In the genomic region with DNA sequence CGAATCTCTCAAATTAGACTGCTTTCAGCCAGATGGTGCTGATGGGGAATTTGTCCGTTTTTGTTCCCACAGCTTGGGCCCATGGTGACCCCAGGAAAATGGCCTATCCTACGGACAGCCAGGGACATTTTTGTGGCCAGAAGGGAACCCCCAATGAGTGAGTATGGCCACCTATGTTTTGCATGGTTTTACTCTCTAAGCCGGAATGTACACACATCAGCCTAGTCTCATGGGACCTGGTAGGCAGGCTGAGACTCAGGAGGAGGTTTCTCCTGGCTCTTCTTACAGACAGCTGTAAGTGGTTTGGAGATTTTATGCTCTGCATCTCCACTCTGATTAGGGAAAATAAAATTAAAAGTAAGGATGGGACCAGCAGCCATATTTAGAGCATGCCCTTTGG, we compare ENCODE assay signal across 12 mouse cellular contexts.
DNase-seq lines count a peak whose midpoint lies in the region; ATAC-seq and TF ChIP-seq lines count a peak whose summit lies in the region.
"Had no signal": no experiment of that assay in that cellular context is flagged by ENCODE, and none has a peak within 500 bp of the region (broad histone marks: within the 10 kb centered on the region; RNA-seq: fewer than 3 reads in every experiment).

No protein-coding gene starts in this region.

- TF ChIP-seq EP300 in heart, adult 2 months (IDR thresholded peaks at IDR 0.05; ENCODE audit: insufficient read depth, low read depth, low read length), result no peak

- 58% methylated on average over 4 of the region's 4 CpGs for WGBS in neural tube, embryonic 13.5 days
- 23% methylated on average over 4 of the region's 4 CpGs for WGBS in forebrain, embryonic 15.5 days
- WGBS in hindbrain, postnatal 0 days, result 25% methylated on average over 4 of the region's 4 CpGs
- WGBS in neural tube, embryonic 15.5 days, result 60% methylated on average over 4 of the region's 4 CpGs
- 57% methylated on average over 4 of the region's 4 CpGs for WGBS in heart, adult 2 months

- no peak overlapping the region for H3K4me3 ChIP-seq in neural tube, embryonic 13.5 days
- no peak overlapping the region for H3K4me3 ChIP-seq in forebrain, embryonic 15.5 days
- no peak overlapping the region for H3K4me3 ChIP-seq in hindbrain, postnatal 0 days (ENCODE audit: low read length)
- H3K4me3 ChIP-seq in neural tube, embryonic 15.5 days (replicated peaks), result no peak overlapping the region
- no peak overlapping the region for H3K4me3 ChIP-seq in heart, adult 2 months
- H3K4me3 ChIP-seq: liver, embryonic 13.5 days had no signal

- TF ChIP-seq CTCF in hindbrain, postnatal 0 days (IDR thresholded peaks at IDR 0.05; ENCODE audit: low read depth), result no peak
- no peak for TF ChIP-seq CTCF in heart, adult 2 months (IDR thresholded peaks at IDR 0.05)

- no peak for TF ChIP-seq POLR2A in heart, adult 2 months (IDR thresholded peaks at IDR 0.05; ENCODE audit: insufficient read depth, low read depth, low read length)

- no peaks in the 10 kb centered on the region; the same call in 1 of the 2 replicates for H3K4me1 ChIP-seq in neural tube, embryonic 13.5 days (replicated peaks)
- peaks cover 19% of the 10 kb centered on the region for H3K4me1 ChIP-seq in forebrain, embryonic 15.5 days
- H3K4me1 ChIP-seq in hindbrain, postnatal 0 days (ENCODE audit: insufficient read depth, low read length), result 0 out of 2 replicates have a peak, but pooled peaks cover 4% of the 10 kb centered on the region
- peaks cover 4% of the 10 kb centered on the region; the same call in 1 of the 2 replicates for H3K4me1 ChIP-seq in neural tube, embryonic 15.5 days
- no peaks in the 10 kb centered on the region for H3K4me1 ChIP-seq in heart, adult 2 months (ENCODE audit: control insufficient read depth, insufficient read depth, low read length)
- H3K4me1 ChIP-seq: liver, embryonic 13.5 days had no signal

- H3K27ac ChIP-seq in neural tube, embryonic 13.5 days (replicated peaks), result peak overlapping the region; percentile 20; the same call in 1 of the 2 replicates
- peak overlapping the region; percentile 62 for H3K27ac ChIP-seq in forebrain, embryonic 15.5 days (replicated peaks)
- 0 out of 2 replicates have a peak overlapping the region, but pooled peaks have one; percentile 45 for H3K27ac ChIP-seq in hindbrain, postnatal 0 days
- peak overlapping the region; percentile 13; the same call in 1 of the 2 replicates for H3K27ac ChIP-seq in neural tube, embryonic 15.5 days (replicated peaks)
- no peak overlapping the region for H3K27ac ChIP-seq in heart, adult 2 months
- H3K27ac ChIP-seq: liver, embryonic 13.5 days had no signal

- no peaks in the 10 kb centered on the region for H3K79me2 ChIP-seq in heart, adult 2 months (replicated peaks; ENCODE audit: control insufficient read depth, insufficient read depth, low read length)

- no peaks in the 10 kb centered on the region for H3K9me3 ChIP-seq in neural tube, embryonic 13.5 days
- H3K9me3 ChIP-seq in forebrain, embryonic 15.5 days, result no peaks in the 10 kb centered on the region
- no peaks in the 10 kb centered on the region for H3K9me3 ChIP-seq in hindbrain, postnatal 0 days (ENCODE audit: low read length)
- H3K9me3 ChIP-seq in neural tube, embryonic 15.5 days (replicated peaks), result no peaks in the 10 kb centered on the region
- H3K9me3 ChIP-seq: liver, embryonic 13.5 days had no signal

- DNase-seq in neural tube, embryonic 10.5 days (ENCODE audit: extremely low spot score, low spot score), result no peak
- peak; percentile 29 for DNase-seq in hindbrain, postnatal 0 days (ENCODE audit: low spot score)
- no peak for DNase-seq in frontal cortex, postnatal 14 days (ENCODE audit: low spot score in 2 of 2)
- DNase-seq in thymus, adult 18-20 months, result no peak
- no peak for DNase-seq in heart, adult 2 months
- DNase-seq: adrenal gland, postnatal 36 days; kidney, adult 8-10 months; liver, embryonic 13.5 days; right cerebral cortex, postnatal 14 days had no signal

- intact Hi-C loops in heart, adult 2 months (cut with DNase I), result loop anchor here (10.0 kb wide), 1 partner anchor 128 kb away; no protein-coding TSS in a partner anchor

- H3K27me3 ChIP-seq in neural tube, embryonic 13.5 days, result no peaks in the 10 kb centered on the region
- H3K27me3 ChIP-seq in forebrain, embryonic 15.5 days, result no peaks in the 10 kb centered on the region
- no peaks in the 10 kb centered on the region for H3K27me3 ChIP-seq in hindbrain, postnatal 0 days (ENCODE audit: insufficient read depth, low read length)
- no peaks in the 10 kb centered on the region for H3K27me3 ChIP-seq in neural tube, embryonic 15.5 days (replicated peaks)
- H3K27me3 ChIP-seq in heart, adult 2 months (ENCODE audit: control insufficient read depth, insufficient read depth, low read length), result no peaks in the 10 kb centered on the region
- H3K27me3 ChIP-seq: liver, embryonic 13.5 days had no signal

- H3K9ac ChIP-seq in neural tube, embryonic 13.5 days, result no peak overlapping the region
- H3K9ac ChIP-seq in forebrain, embryonic 15.5 days (replicated peaks), result no peak overlapping the region
- no peak overlapping the region for H3K9ac ChIP-seq in hindbrain, postnatal 0 days (replicated peaks; ENCODE audit: low read length)
- no peak overlapping the region for H3K9ac ChIP-seq in neural tube, embryonic 15.5 days (replicated peaks)
- H3K9ac ChIP-seq in heart, adult 2 months (ENCODE audit: low read depth, low read length), result no peak overlapping the region
- H3K9ac ChIP-seq: liver, embryonic 13.5 days had no signal

- H3K4me2 ChIP-seq in neural tube, embryonic 13.5 days, result no peak overlapping the region
- H3K4me2 ChIP-seq in forebrain, embryonic 15.5 days (replicated peaks), result 0 out of 2 replicates have a peak overlapping the region, but pooled peaks have one; percentile 10
- H3K4me2 ChIP-seq in hindbrain, postnatal 0 days (ENCODE audit: low read depth, low read length), result 0 out of 2 replicates have a peak overlapping the region, but pooled peaks have one; percentile 8
- H3K4me2 ChIP-seq in neural tube, embryonic 15.5 days, result no peak overlapping the region
- H3K4me2 ChIP-seq: liver, embryonic 13.5 days had no signal

- ATAC-seq in neural tube, embryonic 13.5 days (ENCODE audit: low read depth), result 0 out of 2 replicates have a peak, but pooled peaks have one; percentile 55
- peak; percentile 37 for ATAC-seq in forebrain, embryonic 15.5 days (replicated peaks)
- ATAC-seq in hindbrain, postnatal 0 days, result peak; percentile 18
- no peak for ATAC-seq in neural tube, embryonic 15.5 days (ENCODE audit: low FRiP score)

- H3K36me3 ChIP-seq in neural tube, embryonic 13.5 days, result no peaks in the 10 kb centered on the region
- no peaks in the 10 kb centered on the region for H3K36me3 ChIP-seq in forebrain, embryonic 15.5 days
- no peaks in the 10 kb centered on the region for H3K36me3 ChIP-seq in hindbrain, postnatal 0 days (ENCODE audit: insufficient read depth, low read length)
- H3K36me3 ChIP-seq in neural tube, embryonic 15.5 days, result no peaks in the 10 kb centered on the region
- H3K36me3 ChIP-seq in heart, adult 2 months (ENCODE audit: control insufficient read depth, insufficient read depth, low read length), result no peaks in the 10 kb centered on the region
- H3K36me3 ChIP-seq: liver, embryonic 13.5 days had no signal

Comparison
In these comparisons a context has a peak if more than half of its experiments do, and no peak if none do; other contexts are left out.
1. H3K4me2 ChIP-seq: peak in forebrain, embryonic 15.5 days (single experiment) and hindbrain, postnatal 0 days (single experiment); none in neural tube, embryonic 13.5 days (single experiment) and neural tube, embryonic 15.5 days (single experiment).